Mouse (Mus musculus): ENCODE measurements around the gene Fam69a. TPM values are rescaled to one million over a fixed set of nuclear protein-coding genes. Genes with fewer than 3 reads are reported as not detected.
"Not testable (repeated sequence)": the region's sequence is repeated elsewhere in the genome, so short reads cannot be mapped to it uniquely, and the experiment has no call there.

The Fam69a gene
- polyA plus RNA-seq, 1 experiment from 2014 or later = 51.2 TPM

DNA sequence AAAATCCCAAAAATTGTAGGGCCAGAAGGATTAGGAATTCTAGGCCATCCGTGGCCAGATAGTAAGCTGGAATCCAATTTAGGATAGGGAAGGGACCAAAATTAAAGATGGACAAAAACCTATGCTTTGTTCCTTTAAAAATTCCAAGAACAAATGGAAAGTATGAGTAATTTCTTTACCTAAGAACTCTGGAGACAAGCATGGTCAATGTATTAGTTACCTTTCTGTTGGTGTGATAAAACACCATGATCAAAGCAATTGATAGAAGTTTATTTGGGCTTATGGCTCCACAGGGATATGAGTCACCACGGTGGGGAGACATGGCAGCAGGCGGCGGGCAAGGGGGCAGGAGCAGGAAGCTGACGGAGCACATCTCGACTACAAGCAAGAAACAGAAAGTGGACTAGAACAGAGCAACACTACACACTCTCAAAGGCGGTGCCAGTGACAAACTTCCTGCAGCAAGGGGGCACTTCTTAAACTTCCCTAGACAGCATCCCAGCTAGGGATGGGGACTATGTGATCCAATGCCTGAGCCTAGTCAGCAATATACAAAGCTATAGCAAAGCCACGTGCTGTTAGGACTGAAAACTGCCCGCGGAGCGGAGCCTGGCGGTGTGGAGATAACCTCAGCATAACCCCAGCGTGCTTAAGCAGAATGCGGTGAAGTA, 26.2 kb downstream of the Fam69a start:
- 73% methylated on average over 14 of the region's 14 CpGs for WGBS
- H3K9ac ChIP-seq = no peak overlapping the region
- no peak overlapping the region for H3K4me2 ChIP-seq
- H3K4me3 ChIP-seq = no peak overlapping the region
- no peak overlapping the region for H3K27ac ChIP-seq (replicated peaks)
- H3K4me1 ChIP-seq (replicated peaks) = peaks cover 16% of the 10 kb centered on the region
- no peaks in the 10 kb centered on the region for H3K27me3 ChIP-seq
- H3K9me3 ChIP-seq = no peaks in the 10 kb centered on the region
- H3K36me3 ChIP-seq = no peaks in the 10 kb centered on the region
- no peak for ATAC-seq (ENCODE audit: low read depth)

DNA sequence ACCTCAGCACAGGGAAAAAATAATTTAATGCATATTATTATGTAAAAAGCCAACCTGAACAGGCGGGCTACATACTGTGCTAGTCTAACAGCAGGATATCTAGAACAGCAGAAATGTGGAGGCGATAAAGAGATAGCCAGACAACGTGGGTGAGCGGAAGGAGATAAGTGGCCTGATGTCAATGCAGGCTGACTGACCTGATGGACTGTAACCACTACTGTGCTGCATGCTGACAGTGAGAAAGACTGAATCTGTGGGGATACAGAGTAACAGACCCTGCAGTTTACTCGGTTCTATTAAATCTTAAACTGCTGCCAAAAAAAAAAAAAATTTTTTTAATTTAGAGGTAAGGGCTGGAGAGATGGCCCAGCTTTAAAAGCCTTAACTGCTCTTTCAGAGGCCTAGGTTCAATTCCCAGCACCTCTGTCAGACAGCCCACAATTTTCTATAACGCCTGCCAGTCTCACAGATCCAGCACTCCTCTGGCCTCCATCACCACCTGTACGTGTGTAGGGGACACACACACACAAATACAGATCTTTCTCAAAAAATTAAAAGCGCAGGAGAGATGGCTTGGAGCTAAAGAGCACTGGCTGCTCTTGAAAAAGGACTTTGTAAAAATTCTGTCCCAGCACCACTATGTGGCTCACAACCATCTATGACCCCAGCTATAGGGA, 27.1 kb downstream of the Fam69a start:
- H3K27ac ChIP-seq (replicated peaks) = no peak overlapping the region
- H3K4me1 ChIP-seq (replicated peaks) = peaks cover 16% of the 10 kb centered on the region
- H3K9ac ChIP-seq = no peak overlapping the region
- WGBS = 81% methylated on average over 8 of the region's 8 CpGs
- H3K4me2 ChIP-seq = no peak overlapping the region
- no peak overlapping the region for H3K4me3 ChIP-seq
- no peaks in the 10 kb centered on the region for H3K27me3 ChIP-seq
- ATAC-seq (ENCODE audit: low read depth) = no peak
- H3K9me3 ChIP-seq = no peaks in the 10 kb centered on the region
- no peaks in the 10 kb centered on the region for H3K36me3 ChIP-seq

DNA sequence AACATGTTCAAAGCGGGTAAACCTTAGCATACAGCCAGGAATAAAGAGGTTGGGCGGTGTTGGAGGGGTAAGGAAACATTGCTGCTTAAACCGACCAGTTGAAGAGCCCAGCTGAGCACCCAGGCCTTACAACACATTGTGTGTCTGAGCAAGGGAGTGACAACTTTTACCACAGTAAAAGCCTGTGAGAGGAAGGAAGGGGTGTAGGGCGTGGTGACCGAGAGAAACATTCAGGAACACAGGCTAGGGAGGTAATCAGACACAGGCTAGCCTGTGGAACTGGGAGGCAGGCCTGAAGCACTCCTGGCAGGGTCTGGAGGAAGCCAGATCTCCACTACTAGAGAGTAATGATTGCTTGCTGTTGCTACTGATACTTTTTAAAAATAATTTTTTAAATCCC, 36.2 kb downstream of the Fam69a start:
- Histone ChIP-seq H3K27ac (replicated peaks) (no peak overlapping the region), H3K4me1 (replicated peaks) (no peaks in the 10 kb centered on the region), H3K4me3 (no peak overlapping the region), H3K9me3 (no peaks in the 10 kb centered on the region), H3K36me3 (no peaks in the 10 kb centered on the region), H3K27me3 (no peaks in the 10 kb centered on the region), H3K9ac (no peak overlapping the region), H3K4me2 (no peak overlapping the region)
- no peak for ATAC-seq (ENCODE audit: low read depth)
- WGBS = 85% methylated on average over 5 of the region's 5 CpGs

GRCm38 (mm10) chr5:107949607-107950006, 37.3 kb downstream of the Fam69a start:
- no peak overlapping the region for H3K9ac ChIP-seq
- no peak overlapping the region for H3K4me3 ChIP-seq
- no peaks in the 10 kb centered on the region for H3K4me1 ChIP-seq (replicated peaks)
- no peak overlapping the region for H3K27ac ChIP-seq (replicated peaks)
- H3K4me2 ChIP-seq = no peak overlapping the region
- WGBS = 86% methylated on average over 3 of the region's 3 CpGs
- H3K27me3 ChIP-seq = no peaks in the 10 kb centered on the region
- H3K36me3 ChIP-seq = no peaks in the 10 kb centered on the region
- H3K9me3 ChIP-seq = no peaks in the 10 kb centered on the region
- no peak for ATAC-seq (ENCODE audit: low read depth)

- no peak overlapping the region for H3K9ac ChIP-seq
- H3K36me3 ChIP-seq = no peaks in the 10 kb centered on the region
- no peak overlapping the region for H3K27ac ChIP-seq (replicated peaks)
- no peak overlapping the region for H3K4me2 ChIP-seq
- no peaks in the 10 kb centered on the region for H3K4me1 ChIP-seq (replicated peaks)
- no peak overlapping the region for H3K4me3 ChIP-seq
- 76% methylated on average over 1 of the region's 1 CpGs for WGBS
- ATAC-seq (ENCODE audit: low read depth) = no peak
- H3K9me3 ChIP-seq = no peaks in the 10 kb centered on the region
- no peaks in the 10 kb centered on the region for H3K27me3 ChIP-seq
These were observed 38.0 kb downstream of the Fam69a start for GRCm38 (mm10) chr5:107948899-107949298.

GRCm38 (mm10) chr5:107947548-107947947, 39.3 kb downstream of the Fam69a start:
- Histone ChIP-seq H3K27me3 (no peaks in the 10 kb centered on the region), H3K4me1 (replicated peaks) (no peaks in the 10 kb centered on the region), H3K4me3 (no peak overlapping the region), H3K27ac (replicated peaks) (no peak overlapping the region), H3K9me3 (no peaks in the 10 kb centered on the region), H3K4me2 (no peak overlapping the region), H3K36me3 (no peaks in the 10 kb centered on the region), H3K9ac (no peak overlapping the region)
- ATAC-seq (ENCODE audit: low read depth) = no peak
- 83% methylated on average over 2 of the region's 2 CpGs for WGBS

GRCm38 (mm10) chr5:107946475-107946874, 40.4 kb downstream of the Fam69a start:
- WGBS = 84% methylated on average over 1 of the region's 1 CpGs
- Histone ChIP-seq H3K9ac (no peak overlapping the region), H3K27ac (replicated peaks) (no peak overlapping the region), H3K4me2 (no peak overlapping the region), H3K4me1 (replicated peaks) (no peaks in the 10 kb centered on the region), H3K4me3 (no peak overlapping the region), H3K9me3 (no peaks in the 10 kb centered on the region), H3K36me3 (no peaks in the 10 kb centered on the region), H3K27me3 (no peaks in the 10 kb centered on the region)
- ATAC-seq (ENCODE audit: low read depth) = no peak

GRCm38 (mm10) chr5:107943526-107943925, 43.4 kb downstream of the Fam69a start:
- Histone ChIP-seq H3K4me1 (replicated peaks) (no peaks in the 10 kb centered on the region), H3K4me3 (no peak overlapping the region), H3K4me2 (no peak overlapping the region), H3K27ac (replicated peaks) (no peak overlapping the region), H3K9ac (no peak overlapping the region), H3K9me3 (no peaks in the 10 kb centered on the region), H3K36me3 (no peaks in the 10 kb centered on the region), H3K27me3 (no peaks in the 10 kb centered on the region)
- WGBS = 93% methylated on average over 6 of the region's 6 CpGs
- no peak for ATAC-seq (ENCODE audit: low read depth)

DNA sequence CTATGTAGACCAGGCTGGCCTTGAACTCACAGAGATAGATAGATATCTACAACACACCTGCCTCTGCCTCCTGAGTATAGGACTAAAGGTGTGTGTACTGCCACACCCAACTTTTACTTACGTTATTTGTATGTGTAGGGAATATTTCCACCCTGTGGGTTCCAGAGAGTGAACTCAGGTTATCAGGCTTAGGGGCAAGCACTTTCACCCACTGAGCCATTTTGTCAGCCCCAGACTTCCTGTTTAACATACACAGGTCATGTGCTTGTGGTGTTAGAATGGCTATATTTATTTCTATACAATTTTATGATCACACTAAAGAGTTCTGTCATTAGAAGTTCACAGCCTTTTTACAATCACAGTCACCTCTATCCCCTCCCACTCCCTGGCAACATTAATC, 43.9 kb downstream of the Fam69a start:
- Histone ChIP-seq H3K9ac (no peak overlapping the region), H3K27me3 (no peaks in the 10 kb centered on the region), H3K4me3 (no peak overlapping the region), H3K36me3 (no peaks in the 10 kb centered on the region), H3K4me2 (no peak overlapping the region), H3K27ac (replicated peaks) (no peak overlapping the region), H3K9me3 (no peaks in the 10 kb centered on the region), H3K4me1 (replicated peaks) (no peaks in the 10 kb centered on the region)
- ATAC-seq (ENCODE audit: low read depth) = no peak
- WGBS = 93% methylated on average over 1 of the region's 1 CpGs

DNA sequence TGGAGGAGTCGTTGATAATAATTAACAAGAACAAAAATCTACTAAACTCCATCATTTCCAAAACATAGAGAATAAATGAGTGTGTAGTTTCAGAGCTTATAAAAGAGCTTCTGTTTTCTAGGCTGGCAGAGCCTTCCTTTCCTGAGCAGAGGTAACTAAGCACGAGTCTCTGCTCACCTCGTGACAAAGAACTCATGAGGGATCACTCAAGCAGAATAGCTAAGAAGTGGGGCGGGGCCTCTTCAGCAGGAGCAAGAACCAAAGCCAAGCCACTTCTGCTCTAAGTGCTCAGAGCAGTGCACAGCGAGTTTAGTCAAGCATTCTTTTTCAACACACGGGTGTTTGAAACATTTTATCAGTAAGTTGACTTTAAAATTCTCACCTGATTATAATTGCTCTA, 45.7 kb downstream of the Fam69a start:
- Histone ChIP-seq H3K4me3 (no peak overlapping the region), H3K27ac (replicated peaks) (no peak overlapping the region), H3K4me1 (replicated peaks) (no peaks in the 10 kb centered on the region), H3K36me3 (no peaks in the 10 kb centered on the region), H3K27me3 (no peaks in the 10 kb centered on the region), H3K9me3 (no peaks in the 10 kb centered on the region), H3K9ac (no peak overlapping the region), H3K4me2 (no peak overlapping the region)
- no peak for ATAC-seq (ENCODE audit: low read depth)
- WGBS = 64% methylated on average over 6 of the region's 6 CpGs

DNA sequence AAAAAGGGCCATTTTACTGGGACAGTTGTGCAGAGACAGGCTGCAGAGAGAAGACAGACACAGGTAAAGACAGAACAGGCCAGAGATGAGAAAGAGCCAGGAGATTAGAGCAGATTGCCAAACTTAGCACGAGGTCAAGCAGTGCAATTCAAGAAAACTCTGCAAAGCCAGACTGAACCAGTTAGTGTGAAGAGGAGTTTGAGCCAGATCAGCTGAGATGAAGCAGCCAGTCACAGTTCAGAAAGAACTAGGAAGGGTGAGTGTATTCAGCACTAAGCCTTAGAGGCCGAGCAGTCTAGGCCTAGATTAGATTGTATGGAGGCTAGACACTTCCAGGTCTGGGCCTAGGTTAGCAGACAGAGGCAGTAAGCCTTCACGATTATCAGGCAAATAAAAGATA, 47.2 kb downstream of the Fam69a start:
- H3K36me3 ChIP-seq = no peaks in the 10 kb centered on the region
- H3K4me1 ChIP-seq (replicated peaks) = no peaks in the 10 kb centered on the region
- H3K9ac ChIP-seq = no peak overlapping the region
- H3K27me3 ChIP-seq = no peaks in the 10 kb centered on the region
- no peak for ATAC-seq (ENCODE audit: low read depth)
- H3K4me2 ChIP-seq = no peak overlapping the region
- H3K9me3 ChIP-seq = no peaks in the 10 kb centered on the region
- no peak overlapping the region for H3K27ac ChIP-seq (replicated peaks)
- no peak overlapping the region for H3K4me3 ChIP-seq
- WGBS = 83% methylated on average over 3 of the region's 3 CpGs

DNA sequence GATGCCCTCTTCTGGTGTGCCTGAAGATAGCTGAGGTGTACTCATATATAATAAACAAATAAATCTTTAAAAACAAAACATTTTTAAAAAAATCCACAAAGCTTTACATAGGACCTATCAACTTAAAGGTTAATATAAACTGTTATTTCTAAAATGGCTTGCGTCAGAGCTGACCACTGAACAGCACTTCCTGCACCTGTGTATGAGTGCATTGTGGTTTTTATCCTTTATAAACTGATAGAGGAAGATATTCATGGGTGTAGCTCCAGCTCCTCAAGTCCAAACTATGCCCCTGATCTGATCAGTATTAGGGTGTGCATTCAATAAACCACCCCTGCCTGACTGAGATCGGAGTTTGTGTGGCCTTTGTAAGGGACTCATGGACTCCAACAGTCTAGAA, 48.0 kb downstream of the Fam69a start:
- no peak for ATAC-seq (ENCODE audit: low read depth)
- 94% methylated on average over 2 of the region's 2 CpGs for WGBS
- Histone ChIP-seq H3K4me2 (no peak overlapping the region), H3K27me3 (no peaks in the 10 kb centered on the region), H3K4me3 (no peak overlapping the region), H3K36me3 (no peaks in the 10 kb centered on the region), H3K4me1 (replicated peaks) (no peaks in the 10 kb centered on the region), H3K27ac (replicated peaks) (no peak overlapping the region), H3K9ac (no peak overlapping the region), H3K9me3 (no peaks in the 10 kb centered on the region)

DNA sequence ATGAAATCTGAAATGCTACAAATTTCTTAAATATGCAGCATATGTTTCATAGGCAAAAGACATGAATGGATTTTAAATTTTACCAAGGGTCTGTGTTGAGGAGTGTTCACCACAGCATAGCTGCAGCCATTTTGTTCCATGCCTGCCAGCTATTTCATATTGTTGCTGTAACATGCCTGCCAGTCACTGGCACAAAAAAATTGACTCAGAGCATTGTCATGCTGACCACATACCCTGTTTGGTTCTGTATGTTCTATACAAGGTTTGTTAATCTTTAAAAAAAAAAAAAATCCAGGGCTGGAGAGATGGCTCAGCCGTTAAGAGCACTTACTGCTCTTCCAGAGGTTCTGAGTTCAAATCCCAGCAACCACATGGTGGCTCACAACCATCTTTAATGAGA, 48.4 kb downstream of the Fam69a start:
- H3K4me3 ChIP-seq; H3K9ac ChIP-seq; H3K4me1 ChIP-seq (replicated peaks); ATAC-seq (ENCODE audit: low read depth); H3K27me3 ChIP-seq; H3K4me2 ChIP-seq; H3K27ac ChIP-seq (replicated peaks); H3K36me3 ChIP-seq; H3K9me3 ChIP-seq: not testable (repeated sequence)
- 79% methylated on average over 1 of the region's 1 CpGs for WGBS
